Mouse (Mus musculus): Measurements from ENCODE around the gene Gm21936.
"Not testable (repeated sequence)": the region's sequence is repeated elsewhere in the genome, so short reads cannot be mapped to it uniquely, and the experiment has no call there.

- not testable (repeated sequence) for TF ChIP-seq EP300 (IDR thresholded peaks at IDR 0.05; ENCODE audit: insufficient read depth, low read depth, low read length); POLR2A (IDR thresholded peaks at IDR 0.05; ENCODE audit: insufficient read depth, low read depth, low read length); CTCF (IDR thresholded peaks at IDR 0.05)
Measured at GRCm38 (mm10) chr12:87795212-87795611, at the start of gene Gm21936.

Data from heart, adult 2 months (tissue).